Mouse (Mus musculus) left cerebral cortex, adult 2 months (tissue): ENCODE data around the gene Fitm2. TPM values are rescaled to one million over a fixed set of nuclear protein-coding genes. Genes with fewer than 3 reads are reported as not detected.
A peak's percentile ranks its signal among the peaks of the same experiment; 100 is the strongest.
"Not testable (repeated sequence)": the region's sequence is repeated elsewhere in the genome, so short reads cannot be mapped to it uniquely, and the experiment has no call there.

ENCODE experiments used
- DNase-seq, 2 experiments: peaks; one replicate each; pipeline ENCODE4 v3.0.0; 2021 to 2022; ENCODE audit warnings: low spot score in 2 of 2, mixed read lengths in 1 of 2; ENCODE audit errors: extremely low spot score in 1 of 2
- H3K27ac ChIP-seq: fragments of 200-600 bp; 2 replicates; pipeline ENCODE4 v1.8.1; 2022
- H3K4me3 ChIP-seq: fragments of 200-600 bp; 2 replicates; pipeline ENCODE4 v1.8.1; 2022
- CTCF ChIP-seq: fragments of 200-600 bp; IDR thresholded peaks from 2 replicates; pipeline ENCODE4 v1.8.1; 2022; ENCODE audit warnings: antibody characterized with exemption, mild to moderate bottlenecking, moderate library complexity
- intact Hi-C: fragments of 180-260 bp; cut with DNase I; formaldehyde crosslinking; loops from one replicate; pipeline ENCODE4 v1.15.1; 2025
- total RNA-seq, 2 experiments: library from RNA; stranded (reverse); gene quantifications; 2 replicates each; pipeline ENCODE4 v1.2.3; 2021

The Fitm2 gene
- total RNA-seq, 2 experiments from 2014 or later: 19.2 to 20.2 TPM

GRCm38 (mm10) chr2:163481539-163482029 is 9.2 kb upstream of the Fitm2 start:
- H3K4me3 ChIP-seq: no peak overlapping the region
- intact Hi-C loops: no loop called here
- DNase-seq: no peak
- H3K27ac ChIP-seq: no peak overlapping the region
- no peak; the same call in 1 of the 2 replicates for TF ChIP-seq CTCF

GRCm38 (mm10) chr2:163480191-163480825 is 7.9 kb upstream of the Fitm2 start:
- intact Hi-C loops: no loop called here
- H3K4me3 ChIP-seq: no peak overlapping the region
- H3K27ac ChIP-seq: no peak overlapping the region
- no peak for DNase-seq
- TF ChIP-seq CTCF: peak; percentile 50

DNA sequence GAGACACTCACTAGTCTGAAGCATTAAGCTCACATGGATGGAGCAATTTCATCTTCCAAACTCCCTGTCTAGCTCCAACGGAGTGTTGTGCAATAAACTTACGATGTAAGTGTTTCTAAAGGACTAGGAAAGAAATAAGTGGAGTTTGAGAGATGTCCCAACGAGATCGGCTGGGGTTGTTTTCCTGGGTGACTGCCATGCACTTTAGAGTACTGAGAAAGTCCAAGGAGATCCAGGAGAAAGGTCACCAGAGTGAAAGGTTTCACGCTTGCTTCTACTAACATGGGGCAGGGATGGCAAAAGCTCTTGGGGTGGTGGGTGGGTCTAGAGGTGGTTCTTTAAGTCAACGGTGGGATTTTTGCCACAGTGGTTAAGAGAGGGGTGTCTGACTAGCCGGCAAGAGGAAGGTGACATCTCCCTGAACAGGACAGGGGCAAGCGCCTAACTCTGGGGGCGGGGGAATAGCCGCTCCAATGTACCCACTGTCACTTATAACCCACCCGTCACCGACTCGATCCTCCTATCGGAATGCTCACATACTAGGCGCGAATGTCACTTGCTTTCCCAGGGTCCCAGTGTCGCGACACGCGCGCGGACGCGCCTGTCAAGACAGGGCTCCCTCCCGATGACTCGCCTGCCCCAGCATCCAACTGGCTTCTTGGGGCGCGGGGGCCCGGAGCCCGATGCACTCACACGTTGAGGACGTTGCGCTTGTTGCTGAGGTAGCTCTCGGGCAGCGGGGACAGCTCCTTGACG is 541 bp downstream of the Fitm2 start:
- intact Hi-C loops: loop anchor here (1.0 kb wide), 1 partner anchor 53 kb away; no protein-coding TSS in a partner anchor
- no peak for DNase-seq
- peak overlapping the region; percentile 84 for H3K4me3 ChIP-seq
- TF ChIP-seq CTCF: no peak
- peak overlapping the region; percentile 85 for H3K27ac ChIP-seq

GRCm38 (mm10) chr2:163471136-163471535 is 1.3 kb downstream of the Fitm2 start:
- TF ChIP-seq CTCF: no peak
- no peak for DNase-seq
- H3K4me3 ChIP-seq: peak overlapping the region; percentile 84
- no peak overlapping the region for H3K27ac ChIP-seq
- intact Hi-C loops: no loop called here

DNA sequence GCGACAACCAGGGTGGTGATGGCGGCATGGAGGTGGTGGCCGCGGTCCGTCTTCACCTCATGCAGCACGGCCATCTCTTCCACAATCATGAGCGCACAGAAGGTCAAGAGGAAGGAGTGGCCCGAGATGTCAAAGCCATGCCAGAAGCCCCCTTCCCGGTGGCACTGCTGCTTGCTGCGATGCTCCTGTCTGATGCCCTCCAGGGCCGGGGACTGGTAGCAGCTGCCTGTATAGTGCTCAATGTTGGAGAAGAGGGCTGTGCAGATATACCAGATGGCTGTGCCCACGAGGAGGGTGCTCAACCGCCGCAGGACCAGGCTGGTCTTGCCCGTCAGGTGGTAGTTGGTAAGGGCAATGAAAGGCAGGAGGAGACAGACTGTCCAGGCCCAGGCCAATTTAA is 2.7 kb downstream of the Fitm2 start:
- no peak for TF ChIP-seq CTCF
- intact Hi-C loops: no loop called here
- no peak overlapping the region for H3K4me3 ChIP-seq
- DNase-seq: no peak
- H3K27ac ChIP-seq: no peak overlapping the region

DNA sequence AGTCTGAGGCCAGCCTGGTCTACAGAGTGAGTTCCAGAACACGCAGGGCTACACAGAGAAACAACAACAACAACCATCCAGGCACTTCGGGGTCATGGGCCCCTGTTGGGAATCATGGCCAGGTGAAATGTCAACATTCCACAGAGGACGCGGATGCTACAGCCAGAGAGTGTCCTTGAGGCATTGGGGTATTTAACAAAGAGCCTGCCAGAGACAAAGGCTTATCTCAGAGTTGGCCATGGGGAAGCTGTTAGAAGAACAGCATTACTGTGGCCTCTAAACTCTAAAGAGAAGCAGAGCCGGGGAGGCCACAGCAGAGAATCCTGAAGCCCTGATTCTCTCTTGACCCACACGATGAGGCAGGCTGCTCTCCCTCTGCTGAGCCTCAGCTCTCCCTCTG is 3.6 kb downstream of the Fitm2 start:
- no peak for TF ChIP-seq CTCF
- no peak overlapping the region for H3K27ac ChIP-seq
- intact Hi-C loops: no loop called here
- no peak for DNase-seq
- no peak overlapping the region for H3K4me3 ChIP-seq

DNA sequence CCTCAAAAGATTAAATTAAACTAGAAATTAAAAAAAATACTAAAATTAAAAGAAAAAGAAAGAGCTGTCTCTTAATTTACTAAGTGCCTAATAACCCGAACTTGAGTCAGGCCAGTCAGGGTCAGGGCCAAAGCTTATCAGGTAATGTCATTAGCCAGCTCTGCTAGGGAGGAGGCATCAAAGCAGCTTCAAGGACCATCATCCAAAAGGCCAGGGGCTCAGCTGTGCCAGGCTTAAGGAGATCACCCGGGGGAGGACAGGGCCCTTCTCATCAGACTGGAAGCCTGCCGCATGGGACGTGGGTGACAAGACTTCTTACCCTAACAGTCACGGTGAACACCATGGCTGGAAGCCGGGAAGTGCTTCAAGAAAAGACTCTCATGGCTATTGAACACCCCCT is 4.8 kb downstream of the Fitm2 start:
- DNase-seq: no peak
- no peak overlapping the region for H3K27ac ChIP-seq
- intact Hi-C loops: no loop called here
- H3K4me3 ChIP-seq: no peak overlapping the region
- TF ChIP-seq CTCF: no peak

DNA sequence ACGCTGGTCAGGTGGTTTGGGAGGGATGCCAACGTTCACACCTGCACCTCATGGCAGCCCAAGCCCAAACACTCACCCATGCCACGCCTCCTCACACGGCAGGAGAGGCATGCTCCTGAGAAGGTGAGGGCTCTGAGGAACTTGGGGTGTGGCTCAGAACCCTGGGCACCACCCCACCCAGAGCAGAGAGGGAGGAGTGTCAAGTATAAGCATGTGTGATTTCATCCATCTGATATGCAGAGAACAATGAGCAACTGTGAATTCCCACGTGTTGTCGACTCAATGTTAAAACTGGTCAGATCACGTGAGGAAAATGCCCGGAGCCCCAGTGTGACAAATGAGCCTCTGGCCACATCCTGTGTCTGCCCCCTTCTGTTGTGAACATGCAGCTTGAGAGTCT is 5.7 kb downstream of the Fitm2 start:
- no peak overlapping the region for H3K4me3 ChIP-seq
- intact Hi-C loops: no loop called here
- no peak for DNase-seq
- no peak overlapping the region for H3K27ac ChIP-seq
- TF ChIP-seq CTCF: no peak

DNA sequence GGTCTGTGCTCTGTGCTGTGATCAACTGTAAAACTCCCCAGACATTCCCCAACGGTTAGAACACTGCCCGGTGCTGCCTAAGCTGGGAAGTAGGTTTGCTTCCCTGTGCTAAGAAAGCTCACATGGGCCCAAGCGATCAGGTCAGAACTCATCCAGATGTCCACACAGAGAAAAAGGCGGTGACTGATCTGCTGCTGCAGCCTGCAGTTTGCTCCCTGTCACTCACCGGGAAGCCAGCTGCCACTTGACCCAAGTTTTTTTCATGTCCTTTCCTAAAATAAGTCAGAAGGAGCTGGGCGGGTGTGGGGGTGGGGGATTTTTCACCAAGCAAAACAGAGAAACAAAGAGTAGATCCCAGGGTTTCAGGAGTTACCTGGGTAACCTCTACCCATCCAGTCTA is 7.9 kb downstream of the Fitm2 start:
- intact Hi-C loops: no loop called here
- no peak for DNase-seq
- no peak overlapping the region for H3K4me3 ChIP-seq
- TF ChIP-seq CTCF: no peak
- H3K27ac ChIP-seq: no peak overlapping the region

GRCm38 (mm10) chr2:163463998-163464397 is 8.4 kb downstream of the Fitm2 start:
- no peak overlapping the region for H3K4me3 ChIP-seq
- DNase-seq: no peak
- no peak overlapping the region for H3K27ac ChIP-seq
- TF ChIP-seq CTCF: no peak
- intact Hi-C loops: no loop called here

- H3K27ac ChIP-seq: no peak overlapping the region
- TF ChIP-seq CTCF: no peak
- DNase-seq: no peak
- no peak overlapping the region for H3K4me3 ChIP-seq
- intact Hi-C loops: no loop called here
Observed at GRCm38 (mm10) chr2:163463251-163463769, 9.1 kb downstream of the Fitm2 start.

GRCm38 (mm10) chr2:163462801-163463200 is 9.6 kb downstream of the Fitm2 start:
- no peak for DNase-seq
- no peak for TF ChIP-seq CTCF
- intact Hi-C loops: no loop called here
- Histone ChIP-seq H3K27ac (no peak overlapping the region), H3K4me3 (no peak overlapping the region)

GRCm38 (mm10) chr2:163462386-163462785 is 10.0 kb downstream of the Fitm2 start:
- H3K27ac ChIP-seq: no peak overlapping the region
- TF ChIP-seq CTCF: no peak
- no peak for DNase-seq
- intact Hi-C loops: no loop called here
- H3K4me3 ChIP-seq: no peak overlapping the region

- DNase-seq, intact Hi-C loops, H3K27ac ChIP-seq, H3K4me3 ChIP-seq: not testable (repeated sequence)
Observed at GRCm38 (mm10) chr2:163461307-163461706, 11.1 kb downstream of the Fitm2 start.
